Mouse (Mus musculus) heart, adult 9 months (tissue): ENCODE measurements at regions not wholly inside any gene's neighbourhood (a gene's known extent, or its start where the extent isn't known, plus 50 kb on each side); places are given as distances from the start of the nearest gene placed in this dataset.
"Not testable (repeated sequence)": the region's sequence is repeated elsewhere in the genome, so short reads cannot be mapped to it uniquely, and the experiment has no call there.

ENCODE experiments used
- DNase-seq, 2 experiments: peaks; one replicate each; pipeline ENCODE4 v3.0.0; 2022; ENCODE audit warnings: low spot score in 2 of 2

GRCm38 (mm10) chr16:8914183-8914582 lies 84.3 kb downstream of the 1810013L24Rik start:
- DNase-seq, result not testable (repeated sequence)

DNA sequence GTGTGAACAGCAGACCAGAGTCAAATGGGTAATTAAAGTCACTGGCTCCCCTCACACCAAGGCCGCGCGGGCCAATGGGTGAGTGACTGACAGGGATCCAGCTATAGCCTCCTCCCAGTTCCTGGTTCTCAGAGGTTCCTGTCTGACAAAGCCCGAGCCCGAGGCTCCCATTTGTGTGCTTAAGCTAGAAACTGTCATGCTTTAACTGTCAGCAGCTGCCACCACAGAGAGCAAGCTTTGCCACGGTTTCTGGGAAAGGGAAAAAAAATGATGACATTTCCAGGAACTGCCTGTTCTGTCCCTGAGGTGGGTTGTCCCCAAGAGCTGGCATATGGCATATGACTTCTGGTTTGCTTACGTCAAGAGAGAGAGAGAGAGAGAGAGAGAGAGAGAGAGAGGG lies 86.2 kb downstream of the 1810013L24Rik start:
- no peak for DNase-seq

DNA sequence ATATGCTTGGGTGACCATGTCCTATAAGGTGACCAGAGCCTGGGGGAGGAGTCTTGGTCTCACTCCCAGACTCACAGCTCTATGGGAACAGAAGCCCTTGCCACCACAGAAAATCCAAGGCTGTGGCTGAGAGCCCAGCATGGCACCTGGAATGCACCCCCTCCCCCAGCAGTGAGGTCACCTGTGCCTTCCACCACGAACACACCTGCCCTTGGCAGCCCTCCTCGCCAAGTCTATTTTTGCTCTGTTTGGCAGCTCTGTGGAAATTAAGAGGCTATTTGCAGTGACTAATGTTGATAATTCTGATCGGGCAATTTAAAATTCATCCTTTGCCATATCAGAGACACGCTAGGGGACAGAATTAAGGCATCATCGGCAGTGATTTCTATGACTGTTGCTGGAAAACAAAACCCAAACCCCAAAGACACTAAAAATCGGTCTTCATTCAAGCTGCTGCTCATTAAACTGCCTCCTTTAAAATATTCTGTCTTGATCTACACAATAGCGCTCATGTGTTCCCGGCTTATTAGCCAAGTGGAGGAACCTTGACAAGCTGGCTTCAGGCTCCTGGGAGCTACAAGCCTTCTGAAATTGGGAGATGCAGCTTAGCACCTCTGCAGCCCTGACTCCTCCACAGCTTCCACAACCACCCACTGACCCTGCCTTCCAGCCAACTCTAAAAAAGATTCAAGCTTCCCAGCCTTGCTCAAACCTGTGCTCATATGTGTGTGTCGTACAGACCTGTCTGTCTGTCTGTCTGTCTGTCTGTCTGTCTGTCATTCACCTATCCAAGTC lies 89.0 kb downstream of the 1810013L24Rik start:
- peak; percentile 2 to 6 for DNase-seq

DNA sequence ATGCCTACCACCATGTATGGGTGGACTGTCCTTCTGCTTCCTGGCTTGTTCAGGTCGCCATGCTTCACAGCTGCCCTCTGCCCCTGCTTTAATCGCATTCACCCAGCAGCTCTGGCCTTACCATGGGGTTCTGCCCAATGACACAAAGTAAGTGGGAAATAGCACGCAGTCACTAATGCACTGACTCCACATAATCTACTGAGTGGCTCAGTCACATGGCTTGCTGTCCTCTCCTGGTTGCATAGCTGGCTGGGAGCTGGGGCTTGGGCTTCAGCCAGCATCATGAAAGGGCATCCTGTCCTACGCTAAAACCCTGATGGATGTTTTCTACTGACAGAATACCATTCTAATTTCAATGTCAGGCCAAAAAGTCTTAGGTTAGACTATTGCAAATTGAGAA lies 94.8 kb downstream of the 1810013L24Rik start:
- peak; percentile 10 to 20 for DNase-seq

DNA sequence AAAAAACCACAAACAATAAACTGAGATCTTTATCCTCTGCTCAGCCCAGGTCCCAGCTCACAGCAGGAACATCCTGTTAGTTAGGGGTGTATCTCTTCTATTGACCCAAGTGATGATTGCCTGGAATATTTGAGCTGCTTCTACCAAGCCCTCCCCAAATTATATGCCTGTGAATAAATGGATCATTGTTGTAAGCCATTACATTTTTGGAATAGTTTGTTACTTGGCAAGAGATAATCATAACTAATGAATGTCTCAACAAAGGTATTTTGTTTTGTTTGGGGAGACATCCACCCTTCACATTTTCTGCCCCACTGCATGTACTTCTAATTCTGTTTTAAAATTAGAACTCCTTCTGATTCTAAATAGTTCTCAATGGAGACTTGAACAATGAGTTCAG lies 102.1 kb downstream of the 1810013L24Rik start:
- DNase-seq, result no peak

DNA sequence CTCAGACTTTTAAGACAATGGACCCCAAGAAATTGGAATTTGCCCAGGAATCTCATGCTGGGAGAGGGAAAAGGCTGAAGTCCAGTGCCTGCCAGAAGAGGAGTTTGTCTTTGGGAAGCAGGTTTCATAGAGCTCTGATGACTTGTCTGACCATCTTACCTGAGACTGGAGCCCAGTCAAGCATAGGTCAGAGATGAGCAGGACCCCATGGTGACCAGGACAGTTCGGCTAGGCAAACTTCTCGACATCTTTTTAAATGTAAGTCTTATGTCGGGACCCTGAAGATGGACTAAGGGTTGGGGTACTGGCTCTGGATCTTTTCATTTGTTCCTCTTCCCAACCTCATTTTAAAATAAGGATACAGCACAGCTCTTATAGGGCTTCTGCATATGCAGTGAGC lies 103.2 kb downstream of the 1810013L24Rik start:
- DNase-seq, result no peak

DNA sequence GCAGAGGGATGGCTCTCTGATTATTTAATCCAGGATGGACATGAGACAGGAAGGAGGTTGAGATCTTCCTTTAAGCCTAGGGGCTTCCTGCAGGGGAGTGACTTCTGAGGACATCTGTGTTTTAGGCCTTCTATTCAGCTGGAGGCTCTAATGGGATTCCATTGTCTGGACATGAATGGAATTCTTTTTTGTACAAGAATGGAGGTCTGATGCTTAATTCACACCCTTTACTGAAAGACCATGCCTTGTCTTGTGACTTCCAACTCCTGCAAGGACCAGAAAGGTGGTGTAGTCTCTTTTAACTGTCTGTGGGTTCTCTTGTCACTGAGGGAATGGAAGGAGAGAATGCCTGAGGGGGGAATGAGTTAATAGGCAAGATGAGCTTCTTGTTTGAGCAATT lies 106.5 kb downstream of the 1810013L24Rik start:
- DNase-seq, result no peak

DNA sequence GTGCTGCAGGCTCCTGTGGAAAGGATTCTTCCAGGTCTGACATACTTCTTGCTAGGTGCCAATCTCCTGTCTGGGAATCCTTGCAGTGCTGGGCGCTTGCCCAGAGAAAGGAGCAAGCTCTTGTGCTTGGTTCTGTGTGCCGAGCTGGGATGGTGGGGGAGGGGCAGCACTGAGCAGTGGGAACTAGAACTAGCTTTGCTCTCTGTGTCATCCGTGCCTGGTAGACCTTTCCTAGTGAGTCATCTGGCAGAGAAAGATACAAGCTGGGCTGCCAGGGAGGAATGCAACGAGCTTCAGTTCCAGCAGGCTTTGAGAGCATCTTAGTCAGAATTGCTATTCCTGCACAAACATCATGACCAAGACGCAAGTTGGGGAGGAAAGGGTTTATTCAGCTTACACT lies 108.6 kb downstream of the 1810013L24Rik start:
- peak in 1 of 2 experiments; percentile 1 for DNase-seq

- DNase-seq, result no peak
These were observed 109.2 kb downstream of the 1810013L24Rik start for GRCm38 (mm10) chr16:8939136-8939535.

- DNase-seq, result no peak
These were observed 114.7 kb downstream of the 1810013L24Rik start for GRCm38 (mm10) chr16:8944412-8945102.

DNA sequence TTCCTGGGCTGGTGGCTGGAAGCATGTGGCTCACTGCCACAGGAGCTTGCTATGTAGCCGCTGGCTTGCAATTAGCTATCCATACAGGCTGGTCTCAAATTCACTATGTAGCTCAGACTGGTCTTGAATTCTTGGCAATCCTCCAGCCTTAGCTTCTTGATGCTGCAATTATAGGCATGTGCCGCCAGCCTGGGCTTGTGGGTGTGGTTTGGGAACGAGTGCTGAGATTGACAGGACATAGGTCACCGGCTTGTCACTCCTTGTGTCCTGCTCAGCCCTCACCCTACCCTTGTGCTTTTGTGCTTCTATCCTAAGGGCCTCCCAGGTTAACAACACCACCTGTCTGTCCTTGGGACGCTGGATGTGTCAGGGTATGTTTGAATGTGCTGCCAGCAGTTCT lies 117.9 kb downstream of the 1810013L24Rik start:
- DNase-seq, result no peak

GRCm38 (mm10) chr16:8951156-8951899 lies 121.4 kb downstream of the 1810013L24Rik start:
- no peak for DNase-seq

DNA sequence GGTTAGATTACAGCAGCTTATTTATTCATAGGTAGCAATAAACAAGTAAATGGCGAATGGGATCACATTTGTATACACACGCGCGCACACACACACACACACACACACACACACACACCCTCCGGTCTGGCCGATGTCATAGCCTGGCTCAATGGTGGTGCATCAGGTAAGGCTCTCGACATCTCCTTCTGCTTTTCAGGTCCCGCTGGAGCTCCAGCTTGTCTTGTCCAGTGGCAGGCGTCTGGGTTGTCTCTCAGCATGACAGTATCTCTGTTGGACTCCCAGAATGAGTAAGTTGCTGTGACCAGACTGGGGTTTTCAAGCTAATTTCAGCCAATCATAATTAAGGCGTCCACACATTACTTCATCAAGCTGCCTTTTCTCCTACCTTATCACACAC lies 131.8 kb downstream of the 1810013L24Rik start:
- DNase-seq, result no peak

DNA sequence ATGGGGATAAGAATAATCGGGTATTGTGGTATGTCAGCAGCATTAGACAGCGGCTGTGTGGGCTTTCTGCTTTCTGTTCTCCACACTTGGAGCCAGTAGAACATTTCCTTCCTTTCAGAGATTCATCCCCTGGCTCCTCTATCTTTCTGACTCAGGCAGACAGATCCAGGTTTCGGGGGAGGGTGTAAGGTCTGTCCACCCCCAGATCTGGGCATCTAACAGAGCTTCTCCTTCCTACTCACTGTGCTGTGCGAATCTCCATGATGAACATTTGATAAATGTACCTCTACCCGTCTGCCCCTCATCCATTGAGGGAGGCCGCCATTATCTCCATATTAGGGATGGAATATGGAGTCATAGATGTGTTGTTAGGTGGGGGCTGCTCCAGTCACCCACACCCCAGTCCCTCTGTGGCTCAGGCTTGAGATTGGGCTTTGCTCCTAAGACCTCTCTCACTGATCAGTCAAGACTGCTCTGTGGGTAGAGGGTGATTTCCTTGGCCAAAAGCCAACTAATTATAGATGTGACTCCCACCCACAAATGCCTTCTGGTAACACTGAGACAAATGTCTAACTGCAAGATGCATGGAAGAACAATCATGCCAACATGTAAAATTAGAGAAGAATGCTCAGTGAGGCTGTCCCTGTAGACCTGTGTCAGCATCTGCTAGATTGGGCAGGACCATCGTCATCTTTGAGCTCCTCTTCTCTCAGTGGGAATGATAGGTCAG lies 163.8 kb downstream of the 1810013L24Rik start:
- DNase-seq, result no peak

GRCm38 (mm10) chr16:8994521-8994920 lies 164.6 kb downstream of the 1810013L24Rik start:
- no peak for DNase-seq

GRCm38 (mm10) chr16:8997250-8997649 lies 167.3 kb downstream of the 1810013L24Rik start:
- DNase-seq, result no peak

GRCm38 (mm10) chr16:9004012-9004411 lies 174.1 kb downstream of the 1810013L24Rik start:
- DNase-seq, result peak; percentile 3 to 4

- DNase-seq, result no peak
These were observed 176.0 kb downstream of the 1810013L24Rik start for GRCm38 (mm10) chr16:9005933-9006332.

- DNase-seq, result peak; percentile 73 to 78
These were observed 179.6 kb downstream of the 1810013L24Rik start for GRCm38 (mm10) chr16:9009361-9010083.

DNA sequence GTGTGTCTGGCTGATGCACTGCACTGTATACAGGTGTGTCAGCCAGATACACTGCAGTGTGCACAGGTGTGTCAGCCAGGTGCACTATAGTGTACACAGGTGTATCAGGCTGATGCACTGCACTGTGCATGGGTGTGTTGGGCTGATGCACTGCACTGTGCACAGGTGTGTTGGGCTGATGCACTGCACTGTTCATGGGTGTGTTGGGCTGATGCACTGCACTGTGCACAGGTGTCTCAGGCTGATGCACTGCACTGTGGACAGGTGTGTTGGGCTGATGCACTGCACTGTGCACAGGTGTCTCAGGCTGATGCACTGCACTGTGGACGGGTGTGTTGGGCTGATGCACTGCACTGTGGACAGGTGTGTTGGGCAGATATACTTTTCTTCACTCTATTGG lies 181.2 kb downstream of the 1810013L24Rik start:
- DNase-seq, result no peak

- DNase-seq, result no peak
These were observed 181.8 kb downstream of the 1810013L24Rik start for GRCm38 (mm10) chr16:9011691-9012090.
